Mouse (Mus musculus) erythroblast, adult 5-6 weeks (primary cell): ENCODE data around the gene Mgat4b. TPM values are rescaled to one million over a fixed set of nuclear protein-coding genes. Genes with fewer than 3 reads are reported as not detected.

Experiments used
- ATAC-seq: replicated peaks from 2 replicates; pipeline ENCODE4 v1.8.0; 2016; ENCODE audit warnings: moderate number of reproducible peaks, mild to moderate bottlenecking, moderate TSS enrichment, inconsistent platforms; ENCODE audit not compliant: poor library complexity, low FRiP score, severe bottlenecking
- total RNA-seq, 2 experiments: library from RNA; stranded (forward) in 1 of 2; stranded (reverse) in 1 of 2; fragments of 150-400 nt in 1 of 2; fragments of 200-764, 138-1000 nt in 1 of 2; gene quantifications; 2 replicates each; pipeline versions ENCODE4 v1.2.3 to v1.2.4; 2015 to 2017; ENCODE audit warnings: low replicate concordance in 2 of 2

The Mgat4b gene
- total RNA-seq, 2 experiments from 2014 or later = 5.1 to 7.1 TPM

GRCm38 (mm10) chr11:50198219-50198846 lies 12.4 kb upstream of the Mgat4b start:
- no peak for ATAC-seq

GRCm38 (mm10) chr11:50198916-50199315 lies 11.8 kb upstream of the Mgat4b start:
- ATAC-seq = no peak

- ATAC-seq = no peak
These were observed 10.1 kb upstream of the Mgat4b start for GRCm38 (mm10) chr11:50200613-50201012.

GRCm38 (mm10) chr11:50201590-50201989 lies 9.1 kb upstream of the Mgat4b start:
- ATAC-seq = no peak

GRCm38 (mm10) chr11:50203302-50203827 lies 7.3 kb upstream of the Mgat4b start:
- ATAC-seq = no peak

GRCm38 (mm10) chr11:50205434-50205833 lies 5.3 kb upstream of the Mgat4b start:
- ATAC-seq = no peak

- ATAC-seq = no peak
These were observed 4.7 kb upstream of the Mgat4b start for GRCm38 (mm10) chr11:50206037-50206436.

- ATAC-seq = no peak
These were observed 3.3 kb upstream of the Mgat4b start for GRCm38 (mm10) chr11:50207344-50207743.

GRCm38 (mm10) chr11:50208039-50208438 lies 2.7 kb upstream of the Mgat4b start:
- no peak for ATAC-seq

- ATAC-seq = peak; percentile 88
These were observed 587 bp upstream of the Mgat4b start for GRCm38 (mm10) chr11:50210101-50210504.

GRCm38 (mm10) chr11:50211322-50212059 lies 801 bp downstream of the Mgat4b start:
- ATAC-seq = no peak

- ATAC-seq = no peak
These were observed 1.5 kb downstream of the Mgat4b start for GRCm38 (mm10) chr11:50212060-50212739.

- no peak for ATAC-seq
These were observed 2.4 kb downstream of the Mgat4b start for GRCm38 (mm10) chr11:50212848-50213758.

- no peak for ATAC-seq
These were observed 3.9 kb downstream of the Mgat4b start for GRCm38 (mm10) chr11:50214631-50215030.

- no peak for ATAC-seq
These were observed 4.9 kb downstream of the Mgat4b start for GRCm38 (mm10) chr11:50215633-50216032.

- ATAC-seq = no peak
These were observed 6.2 kb downstream of the Mgat4b start for GRCm38 (mm10) chr11:50216724-50217366.

- ATAC-seq = no peak
These were observed 7.1 kb downstream of the Mgat4b start for GRCm38 (mm10) chr11:50217811-50218210.

GRCm38 (mm10) chr11:50219833-50220232 lies 9.1 kb downstream of the Mgat4b start:
- ATAC-seq = no peak
